Mouse (Mus musculus): Measurements from ENCODE around the gene Nckap5l.

DNA sequence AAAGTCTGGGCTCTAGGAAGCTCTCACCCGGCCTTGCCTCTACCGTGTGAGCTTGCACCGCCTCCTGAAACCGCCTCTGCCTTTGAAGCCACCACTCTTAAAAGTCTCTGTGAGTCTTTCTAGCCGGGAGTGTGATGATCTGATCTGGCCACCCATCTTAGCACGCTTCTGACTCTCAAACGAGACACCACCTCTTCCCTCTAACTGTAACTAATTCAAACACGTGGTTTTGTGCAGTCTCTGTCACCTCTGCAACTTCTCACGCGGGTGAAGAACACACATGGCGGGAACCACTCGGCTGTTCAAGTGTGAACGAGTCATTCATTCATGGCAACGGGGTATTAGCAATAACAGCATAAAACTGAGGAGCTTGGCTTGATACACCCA is 14.1 kb upstream of the Nckap5l start:
- TF ChIP-seq CTCF (IDR thresholded peaks at IDR 0.05; ENCODE audit: borderline replicate concordance, control insufficient read depth, extremely low read depth, insufficient read depth, low read length, poor library complexity) (no peak), POLR2A (IDR thresholded peaks at IDR 0.05; ENCODE audit: control insufficient read depth, extremely low read depth, insufficient read depth, low read length, poor library complexity) (no peak)

All from thymus, adult 2 months (tissue).